Mouse (Mus musculus) left cerebral cortex, adult 11 months (tissue): ENCODE results near the gene Ybx3.

Source experiments
- DNase-seq: peaks from one replicate; pipeline ENCODE4 v3.0.0; 2022; ENCODE audit warnings: low spot score

Ybx3 gene

DNA sequence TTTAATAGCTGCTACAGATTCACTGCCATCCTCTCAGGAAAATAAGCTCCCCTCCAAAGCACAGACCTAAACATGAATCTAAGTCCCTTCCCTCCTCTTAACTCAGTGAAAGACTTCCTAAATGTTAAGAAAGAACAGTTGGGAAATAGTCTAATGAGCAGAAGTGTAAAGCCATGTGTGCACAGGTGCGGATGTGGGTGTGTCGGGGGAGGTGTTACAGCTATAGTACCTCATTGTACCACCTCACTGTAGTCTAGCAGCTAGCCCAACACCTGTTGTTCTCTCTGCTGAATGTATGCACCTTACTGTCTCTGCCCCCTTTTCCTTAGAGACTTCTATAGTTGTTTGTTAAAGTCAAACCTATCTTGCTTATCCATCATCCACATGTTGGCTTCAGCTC lies 61.2 kb downstream of the Ybx3 start:
- no peak for DNase-seq

DNA sequence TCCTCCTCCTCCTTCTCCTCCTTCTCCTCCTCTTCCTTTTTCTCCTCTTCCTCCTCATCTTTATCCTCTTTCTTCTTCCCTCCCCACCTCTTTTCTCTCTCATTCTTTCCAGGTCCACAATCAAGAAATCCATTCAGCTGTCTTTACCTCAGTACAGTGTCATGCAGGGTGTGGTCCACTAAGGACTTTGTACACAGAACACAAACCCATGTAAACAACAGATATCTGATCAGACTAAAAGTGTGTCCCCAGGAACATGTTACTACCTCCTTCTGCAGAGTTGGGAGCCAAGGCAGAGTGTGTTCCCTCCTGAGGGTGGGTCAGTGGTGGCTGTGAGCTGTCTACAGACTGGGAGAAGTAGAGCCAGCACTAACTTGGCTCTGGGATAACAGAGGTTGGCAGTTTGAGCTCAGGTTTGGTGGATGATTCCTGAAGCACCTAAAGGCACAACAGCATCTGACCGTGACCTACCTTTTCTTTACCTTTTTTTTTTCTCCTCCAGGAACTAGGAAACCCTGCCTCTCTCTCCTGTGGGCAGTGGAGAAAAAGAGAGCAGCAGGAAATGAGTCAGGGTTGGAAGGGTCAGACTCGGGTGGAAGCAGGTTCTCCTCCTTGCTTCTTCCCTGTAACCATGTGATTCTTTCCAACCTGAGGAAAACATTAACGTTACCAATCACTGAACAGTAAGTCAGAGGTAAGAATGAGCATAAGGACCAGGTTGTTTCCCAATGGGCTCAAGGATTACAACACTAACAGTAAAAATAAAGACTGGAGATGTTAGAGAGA lies 66.2 kb downstream of the Ybx3 start:
- no peak for DNase-seq

DNA sequence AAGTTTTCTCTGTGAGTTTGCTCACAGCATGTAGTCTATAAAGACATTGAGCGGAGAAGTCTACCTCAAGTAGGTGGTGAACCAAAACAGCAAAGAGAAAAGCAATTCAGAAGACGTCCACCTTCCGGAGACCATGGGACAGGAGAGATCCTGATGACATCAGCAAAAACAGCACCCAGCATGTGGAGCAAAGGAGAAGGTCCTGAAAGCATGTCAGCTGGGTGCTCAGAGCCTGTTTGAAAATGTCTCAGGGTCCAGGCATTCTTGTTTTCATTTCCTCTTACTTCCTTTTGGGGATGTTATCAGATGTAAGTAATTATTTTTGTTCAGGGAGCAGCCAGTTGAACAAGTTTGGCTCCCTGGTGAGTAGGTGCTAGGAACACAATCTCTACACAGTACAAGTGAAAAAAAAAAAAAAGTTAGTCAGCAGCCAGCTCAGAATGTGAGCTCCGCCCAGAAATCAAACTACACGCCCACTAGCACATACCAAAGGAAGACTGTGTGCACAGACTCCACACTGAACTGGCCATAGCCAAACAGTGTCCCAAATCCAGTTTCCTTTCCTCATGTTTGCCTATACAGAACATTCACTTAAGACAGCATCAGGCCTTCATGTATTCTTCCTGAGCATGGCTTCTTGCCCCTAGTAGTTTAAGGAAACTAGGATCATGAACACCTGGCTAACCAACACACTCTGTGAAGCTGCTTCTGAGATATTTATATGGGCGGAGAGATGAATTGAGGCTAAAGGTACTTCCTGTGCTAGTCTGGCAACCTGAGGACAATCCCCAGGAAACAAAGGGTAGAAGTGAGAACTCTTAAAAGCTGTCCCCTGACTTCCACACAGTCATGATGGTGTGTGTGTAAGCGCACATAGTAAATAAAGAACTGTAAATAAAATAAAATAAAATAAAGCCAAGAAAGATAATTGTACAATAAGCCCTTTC lies 71.8 kb downstream of the Ybx3 start:
- no peak for DNase-seq
